Mouse (Mus musculus) c-Kit-positive CD71-positive TER-119-positive erythroid progenitor cells, embryonic 14.5 days (primary cell): Measurements from ENCODE around the gene Kcnn3.

Source experiments
- DNase-seq: peaks from one replicate; pipeline ENCODE4 v3.0.0-alpha.2; 2013; ENCODE audit warnings: low spot score

Gene Kcnn3

DNA sequence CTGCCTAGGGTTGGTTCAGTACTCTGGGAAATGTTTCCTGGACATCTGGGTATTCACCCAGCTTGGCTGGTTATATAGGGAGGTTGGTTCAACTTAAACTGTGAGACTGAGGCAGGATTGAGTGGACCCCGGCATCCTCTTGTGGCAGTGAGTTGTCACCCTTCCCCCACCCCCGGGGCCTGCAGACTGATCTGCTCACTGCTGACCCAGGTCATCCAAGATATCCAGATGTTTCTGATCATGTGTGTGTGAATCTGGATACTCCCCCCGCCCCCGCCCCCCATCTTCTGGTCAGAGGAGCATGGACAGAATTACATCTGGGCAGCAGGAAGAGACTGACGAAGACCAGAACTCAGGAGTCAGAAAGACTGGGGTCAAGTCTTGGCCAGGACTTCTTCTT lies 45.4 kb downstream of the Kcnn3 start:
- DNase-seq, result no peak

DNA sequence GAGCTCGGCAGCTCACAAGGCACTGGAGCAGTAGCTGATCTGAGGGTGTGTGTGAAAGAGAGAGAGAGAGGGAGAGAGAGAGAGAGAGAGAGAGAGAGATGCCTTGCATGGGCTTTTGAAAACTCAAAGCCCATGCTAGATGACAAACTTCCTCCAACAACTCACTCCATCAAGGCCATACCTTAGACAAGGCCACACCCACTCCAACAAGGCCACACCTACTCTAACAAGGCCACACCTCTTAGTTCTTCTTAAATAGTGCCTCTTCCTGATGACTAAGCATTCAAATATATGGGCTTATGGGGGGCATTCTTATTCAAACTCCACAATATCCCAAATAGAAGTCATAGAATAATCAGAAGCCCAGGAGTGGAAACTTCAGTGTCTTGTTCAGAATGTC lies 49.1 kb downstream of the Kcnn3 start:
- DNase-seq, result peak; percentile 35

DNA sequence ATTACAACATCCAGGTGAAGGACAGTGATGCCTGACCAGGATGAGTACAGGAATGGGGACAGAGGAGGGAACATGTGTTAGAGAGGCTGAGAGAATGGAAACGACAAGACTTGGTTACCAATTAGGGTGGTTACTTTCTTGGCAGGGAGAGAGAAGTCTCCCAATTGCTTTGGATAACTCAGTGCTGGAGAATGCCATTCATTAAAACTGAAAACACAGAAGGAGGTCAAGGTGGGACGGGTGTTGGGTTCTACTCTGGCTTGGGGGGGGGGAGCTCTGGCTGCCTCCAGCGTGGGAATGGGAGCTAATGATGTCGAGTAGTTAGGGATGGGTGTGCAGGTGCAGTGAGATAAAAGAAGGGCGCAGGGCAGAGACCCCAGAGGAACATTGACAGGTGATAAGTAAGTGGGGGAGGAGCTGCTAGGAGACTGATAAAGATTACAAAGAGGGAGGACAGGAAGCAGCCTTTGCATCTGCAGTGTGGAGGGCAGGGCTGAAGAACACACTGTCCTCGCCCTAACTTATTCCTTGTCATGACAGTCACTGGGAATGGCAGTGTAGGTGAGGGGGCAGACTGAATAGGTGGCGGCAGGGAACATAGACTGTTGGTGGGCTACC lies 49.9 kb downstream of the Kcnn3 start:
- DNase-seq, result peak; percentile 30

DNA sequence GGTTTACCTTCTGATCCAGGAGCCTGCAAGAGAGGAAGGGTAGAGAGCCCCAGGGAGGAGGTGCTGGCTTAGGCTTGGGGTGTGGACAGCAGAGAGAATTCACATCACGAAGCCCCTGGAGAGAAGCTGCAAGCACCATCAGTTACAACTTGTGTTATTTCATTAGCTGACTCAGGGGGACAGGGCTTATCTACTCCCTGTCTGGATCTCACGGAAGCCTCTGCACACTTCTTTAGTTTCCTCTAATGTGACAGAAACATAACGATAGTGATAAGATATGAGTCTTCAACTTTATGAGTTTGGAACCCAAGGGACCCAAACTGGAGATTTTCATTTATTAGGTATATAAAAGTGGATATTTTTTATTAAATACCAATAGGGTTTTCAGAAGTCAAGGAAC lies 50.4 kb downstream of the Kcnn3 start:
- DNase-seq, result peak; percentile 23

DNA sequence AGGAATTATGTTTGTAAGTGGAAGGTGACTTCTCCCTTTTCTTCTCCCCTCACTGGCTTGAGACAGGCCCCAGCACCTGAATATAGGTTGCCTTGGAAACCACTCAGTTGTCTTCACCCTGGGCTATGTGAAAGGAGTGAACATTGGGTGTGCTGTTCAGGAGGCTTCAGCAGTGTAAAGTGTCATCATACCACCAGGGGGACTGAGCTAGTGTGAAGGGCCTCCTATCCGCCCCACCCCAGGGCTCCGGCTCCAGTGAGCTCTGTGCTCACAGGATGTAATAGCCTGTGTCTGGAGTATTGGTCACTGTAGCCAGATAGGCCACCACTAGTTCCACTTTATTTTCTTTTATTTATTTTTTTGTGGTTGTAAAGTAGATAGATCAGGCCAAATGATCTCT lies 54.3 kb downstream of the Kcnn3 start:
- DNase-seq, result peak; percentile 38

DNA sequence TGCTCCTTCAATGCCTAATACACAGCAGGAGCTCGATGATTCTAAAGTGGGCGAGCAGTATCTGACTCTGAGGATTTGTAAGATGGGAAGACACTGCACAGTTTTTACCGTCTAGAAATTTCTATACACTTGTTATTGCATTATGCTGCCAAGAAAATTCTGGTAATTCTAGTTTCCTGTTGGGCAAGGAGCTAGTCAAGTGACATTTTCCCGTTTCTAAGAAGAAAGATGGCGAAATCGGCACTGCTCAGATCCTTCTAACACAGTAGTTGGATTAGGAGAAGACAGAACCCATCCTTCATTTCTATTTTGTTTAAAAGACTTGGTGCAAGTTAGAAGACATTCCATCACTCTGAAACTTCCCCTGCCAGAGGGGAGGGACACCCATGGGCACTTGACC lies 56.4 kb downstream of the Kcnn3 start:
- DNase-seq, result no peak

DNA sequence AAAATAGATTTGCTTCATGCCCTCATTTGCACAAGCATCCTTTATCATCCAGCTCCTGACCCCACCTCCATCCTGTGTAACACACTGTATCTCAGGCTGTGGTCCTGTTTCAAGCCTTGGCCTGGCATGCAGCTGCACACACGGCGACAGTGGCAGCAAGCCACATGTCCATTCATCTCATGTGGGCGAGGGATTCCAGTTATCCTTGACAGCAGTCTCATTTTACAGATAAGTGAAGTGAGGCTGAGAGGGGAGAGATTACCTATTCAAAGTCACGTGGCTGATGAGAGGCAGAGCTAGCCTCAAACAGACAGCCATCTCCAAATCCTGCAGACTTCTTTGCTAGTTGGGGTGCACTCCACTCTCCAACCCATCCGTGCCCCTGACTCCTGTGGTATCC lies 57.2 kb downstream of the Kcnn3 start:
- peak; percentile 21 for DNase-seq

DNA sequence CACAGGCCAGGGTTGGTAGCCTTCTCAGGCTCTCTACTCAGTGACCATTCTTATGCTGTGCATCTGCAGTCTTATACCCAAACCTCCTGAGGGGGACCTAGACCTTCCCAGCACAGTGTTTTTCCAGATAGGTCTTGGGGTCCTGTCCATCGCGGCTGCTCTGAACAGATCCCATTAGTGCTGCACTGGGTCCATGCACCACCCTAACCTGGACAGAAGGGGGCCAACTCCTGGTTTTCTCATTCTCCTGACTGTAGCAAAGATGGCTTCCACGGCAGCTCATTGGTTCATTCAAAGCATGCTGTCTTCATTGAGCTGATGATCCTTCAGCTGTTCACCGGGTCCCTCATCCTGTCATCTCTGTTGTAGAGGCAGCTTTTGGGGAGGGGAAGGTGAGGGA lies 58.1 kb downstream of the Kcnn3 start:
- DNase-seq, result no peak

DNA sequence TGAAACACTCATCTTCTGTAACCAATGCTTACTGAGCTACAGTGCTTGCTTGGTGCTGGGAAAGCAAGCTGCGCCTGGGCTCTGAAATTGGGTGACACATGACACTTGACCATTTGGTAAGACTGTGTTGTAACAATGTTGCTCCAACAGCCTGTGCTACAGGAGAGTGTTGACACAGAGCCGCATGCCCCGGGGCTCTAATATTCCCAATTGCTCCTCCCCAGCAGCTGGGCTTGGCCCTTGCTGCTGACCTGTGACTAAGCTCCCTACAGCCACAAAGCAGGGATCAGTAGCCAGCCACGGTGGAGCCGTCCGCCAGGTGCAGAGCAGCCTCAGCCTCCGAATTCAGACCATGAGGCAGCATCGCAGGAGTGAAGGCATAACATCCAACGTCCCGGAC lies 58.8 kb downstream of the Kcnn3 start:
- DNase-seq, result no peak

DNA sequence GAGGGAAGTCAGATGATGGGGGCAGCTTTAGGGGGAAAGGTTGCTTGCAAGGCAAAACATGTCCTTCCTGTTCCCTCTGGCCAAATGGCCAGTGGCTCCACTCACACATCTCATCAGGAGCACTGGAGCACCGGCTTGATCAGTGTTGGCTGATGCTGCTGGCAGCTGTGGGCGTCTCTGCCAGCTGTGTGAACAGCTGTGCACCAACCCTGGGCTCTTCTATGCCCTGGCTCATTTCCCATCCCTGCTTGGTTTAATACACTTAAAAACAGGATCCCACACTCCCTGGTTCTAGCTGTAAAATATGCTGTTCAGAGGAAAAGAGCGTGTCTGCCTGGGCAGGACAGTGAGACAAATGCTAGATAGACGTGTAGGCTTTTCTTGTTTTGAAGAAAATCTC lies 64.3 kb downstream of the Kcnn3 start:
- no peak for DNase-seq

DNA sequence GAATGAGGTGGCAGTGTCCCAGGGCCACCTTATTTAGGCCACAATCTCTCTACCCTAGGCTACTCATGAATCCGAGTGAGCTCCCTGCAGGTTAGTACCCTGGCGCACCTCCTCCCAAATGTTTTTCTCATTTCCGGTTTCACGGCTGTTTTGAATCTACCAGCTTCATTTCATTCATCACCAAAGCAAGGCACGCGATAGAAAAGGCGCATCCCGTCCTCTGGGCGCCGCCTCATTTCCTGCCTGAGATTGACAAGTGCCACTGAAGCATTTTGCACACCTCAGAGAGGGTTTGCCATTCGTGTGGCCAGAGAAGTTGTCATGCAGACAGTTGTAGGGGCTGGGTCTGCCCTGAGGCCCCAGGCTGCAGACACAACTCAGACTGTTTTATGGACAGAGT lies 68.5 kb downstream of the Kcnn3 start:
- DNase-seq, result no peak

DNA sequence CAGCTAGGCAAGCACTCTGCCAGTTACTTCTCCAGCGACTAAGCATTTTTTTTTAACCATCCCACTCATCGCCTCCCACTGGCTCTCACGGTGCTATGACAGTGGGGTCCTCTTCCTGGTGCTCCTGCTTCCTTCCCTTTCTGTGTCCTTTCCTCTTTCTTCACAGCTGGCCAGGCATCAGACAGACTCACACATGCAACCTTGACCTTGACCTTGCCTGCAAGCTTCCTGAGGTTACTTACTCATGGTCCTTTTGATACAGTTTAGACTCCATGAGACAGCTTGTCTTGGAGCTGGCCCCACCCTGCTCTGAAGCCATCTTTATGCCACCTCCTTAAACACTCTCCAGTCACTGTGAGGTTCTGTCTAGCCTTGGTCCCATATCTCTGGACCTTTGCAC lies 69.4 kb downstream of the Kcnn3 start:
- DNase-seq, result no peak

DNA sequence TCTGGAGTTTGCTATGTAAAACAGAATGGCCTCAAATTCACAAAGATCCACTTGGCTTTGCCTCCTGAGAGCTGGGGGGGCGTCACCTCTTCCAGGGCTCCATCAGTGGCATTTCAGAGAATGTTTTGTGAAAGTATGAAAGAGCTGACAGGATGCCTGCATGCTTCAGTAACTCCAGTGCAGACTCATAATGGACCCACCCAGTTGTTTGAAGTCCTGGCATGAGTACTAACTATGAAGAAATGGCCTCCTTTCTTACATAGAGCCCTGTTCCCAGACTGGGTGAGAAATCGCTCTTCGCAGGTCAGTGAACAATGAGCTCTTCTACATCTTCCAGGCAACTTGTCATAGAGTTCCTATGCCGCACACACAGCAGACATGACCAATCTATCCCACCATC lies 70.4 kb downstream of the Kcnn3 start:
- no peak for DNase-seq

DNA sequence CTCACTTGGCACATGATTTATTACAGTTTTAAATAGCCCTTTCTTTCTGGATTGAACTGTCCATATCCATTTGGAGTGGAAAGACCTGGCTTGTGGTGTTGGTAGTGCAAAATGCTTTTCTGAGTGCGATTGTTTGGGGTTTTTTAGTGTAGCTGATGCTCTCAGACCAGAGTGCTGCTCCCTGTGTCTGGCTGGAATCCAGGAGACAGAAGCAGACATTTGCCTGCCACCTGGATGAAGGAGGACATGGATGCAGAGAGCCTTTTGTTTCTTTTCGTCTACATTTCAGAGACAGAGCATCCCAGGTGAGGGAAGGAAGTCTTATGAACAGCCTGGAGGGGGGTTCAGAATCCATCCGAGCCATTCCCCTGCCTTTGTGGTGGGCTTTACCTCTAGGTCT lies 71.5 kb downstream of the Kcnn3 start:
- DNase-seq, result no peak

DNA sequence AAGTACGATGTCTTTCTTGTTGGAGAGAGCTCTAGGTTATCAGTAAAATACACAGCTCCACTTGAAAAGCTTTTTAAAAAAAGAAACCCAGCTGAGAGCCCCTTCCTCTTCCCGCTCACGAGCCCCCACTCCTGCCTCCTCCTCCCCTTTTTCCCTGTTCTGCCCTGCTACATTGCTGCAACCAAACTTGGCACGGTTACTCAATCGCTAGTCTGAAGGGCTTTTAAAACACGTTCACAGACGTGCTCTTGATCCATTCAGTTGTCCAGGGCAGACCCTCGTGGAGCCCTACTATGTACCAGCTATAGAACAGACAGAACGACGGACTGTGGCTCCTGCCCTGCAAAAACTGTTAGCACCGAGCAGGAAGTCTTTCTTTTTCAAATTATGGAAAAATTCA lies 72.8 kb downstream of the Kcnn3 start:
- no peak for DNase-seq

DNA sequence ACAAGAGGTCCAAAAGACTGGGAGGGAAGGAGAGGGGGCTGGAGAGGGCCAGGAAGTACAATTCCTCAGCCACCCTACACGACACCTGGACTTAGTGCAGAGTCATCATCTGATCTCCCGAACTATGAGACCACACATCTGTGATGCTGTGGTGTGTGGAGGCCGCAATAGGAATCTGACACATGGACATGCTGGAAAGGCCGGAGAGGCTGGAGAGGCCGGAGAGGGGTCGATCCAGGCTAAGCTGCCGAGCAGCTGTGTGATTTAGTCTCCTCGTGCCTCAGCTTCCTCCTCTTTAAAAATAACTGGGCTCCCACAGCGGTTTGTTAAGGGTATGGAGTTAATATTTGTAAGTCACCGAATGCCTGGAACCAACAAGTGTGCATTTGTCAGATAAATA lies 73.6 kb downstream of the Kcnn3 start:
- DNase-seq, result no peak

DNA sequence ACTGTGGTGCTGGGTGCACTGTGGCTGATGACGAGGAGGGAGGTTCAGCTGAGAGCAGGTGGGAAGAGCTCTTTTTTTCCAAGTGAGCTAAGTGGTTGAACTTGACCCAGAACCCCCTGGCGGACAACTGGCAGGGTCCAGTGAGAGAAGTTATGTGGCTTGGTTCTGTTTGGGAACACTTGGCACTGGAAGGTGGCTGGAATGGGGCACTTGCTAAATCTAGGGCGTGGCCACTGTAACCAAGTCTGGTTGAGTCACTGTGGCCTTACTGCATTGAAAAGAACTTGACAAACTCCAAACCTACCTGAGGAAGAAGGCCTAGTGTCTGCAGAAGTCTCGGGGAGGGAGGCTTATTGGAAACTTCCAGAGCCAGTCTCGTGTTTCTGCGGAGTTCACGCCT lies 78.4 kb downstream of the Kcnn3 start:
- no peak for DNase-seq

DNA sequence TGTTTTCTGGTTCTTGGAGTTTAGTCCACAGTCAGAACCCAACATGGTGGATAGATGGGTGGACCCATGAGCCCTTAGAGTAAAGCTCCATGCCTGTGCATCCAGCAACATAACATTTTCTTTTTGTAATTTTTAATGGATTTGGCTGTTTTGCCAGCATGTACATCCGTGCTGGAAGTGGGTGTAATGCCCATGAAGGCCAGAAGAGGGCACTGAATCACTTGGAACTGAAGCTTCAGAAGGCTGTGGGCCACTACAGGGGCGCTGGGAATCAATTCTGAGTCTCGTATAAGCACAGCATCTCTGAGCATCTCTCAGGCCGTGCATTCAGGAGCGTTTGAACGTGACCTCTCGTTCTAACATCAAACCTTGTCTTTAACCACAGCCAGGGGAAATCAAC lies 79.0 kb downstream of the Kcnn3 start:
- DNase-seq, result no peak

DNA sequence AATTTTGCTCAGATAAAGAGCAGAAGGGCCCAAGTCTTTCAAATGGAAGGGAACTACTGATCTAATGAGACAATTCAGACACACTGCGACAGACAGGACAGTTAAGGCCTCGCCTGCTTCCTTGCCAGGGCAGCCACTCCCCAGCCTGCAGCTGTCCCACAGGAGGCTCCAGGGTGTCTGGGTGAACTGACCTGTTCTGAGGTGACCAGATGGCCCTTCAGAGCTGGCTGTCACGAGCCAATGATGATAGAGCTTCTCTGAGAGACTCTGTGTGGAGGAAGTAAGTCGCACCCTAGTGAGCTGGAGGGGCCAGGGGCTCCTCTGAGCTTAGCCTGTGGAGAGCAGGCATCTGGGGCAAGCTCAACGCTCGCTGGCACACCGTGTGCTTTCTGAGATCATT lies 81.1 kb downstream of the Kcnn3 start:
- DNase-seq, result no peak

DNA sequence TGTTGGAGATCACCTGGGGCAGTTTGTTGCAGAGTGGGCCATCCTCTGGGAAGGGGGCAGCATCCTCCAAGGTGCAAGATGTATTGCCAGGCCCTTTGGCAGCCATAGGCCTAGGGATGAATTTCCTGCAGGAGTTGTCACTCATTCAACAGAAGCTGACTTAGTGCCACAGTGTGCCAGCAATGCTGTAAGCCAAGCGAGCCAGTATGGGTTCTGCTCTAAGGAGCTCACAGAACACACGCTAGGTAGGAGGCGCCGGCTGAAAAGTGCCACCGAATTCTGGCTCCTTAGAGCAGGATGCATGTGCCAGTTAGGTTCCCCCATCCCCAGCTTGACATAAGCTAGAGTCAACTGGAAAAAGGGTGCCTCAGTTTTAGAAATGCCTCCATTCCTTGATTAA lies 83.3 kb downstream of the Kcnn3 start:
- no peak for DNase-seq

DNA sequence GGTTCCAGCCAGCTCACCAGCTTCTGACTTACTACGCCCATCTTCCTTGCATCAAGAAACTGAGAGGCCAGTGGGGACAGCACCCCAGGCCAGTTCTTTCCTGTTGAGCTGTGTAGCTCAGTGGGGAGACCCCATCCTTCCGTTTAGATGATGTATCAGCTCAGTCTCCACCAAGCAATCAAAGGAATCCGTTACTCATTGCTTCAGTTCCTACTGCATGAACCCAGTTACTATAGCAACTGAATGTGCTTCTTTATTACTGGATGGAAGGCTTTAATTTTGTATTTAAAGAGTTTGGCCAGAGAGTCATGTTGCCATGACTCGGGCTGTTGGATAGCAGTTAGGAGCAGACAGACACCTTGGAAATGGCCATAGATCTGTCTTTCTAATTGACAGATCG lies 85.3 kb downstream of the Kcnn3 start:
- no peak for DNase-seq

DNA sequence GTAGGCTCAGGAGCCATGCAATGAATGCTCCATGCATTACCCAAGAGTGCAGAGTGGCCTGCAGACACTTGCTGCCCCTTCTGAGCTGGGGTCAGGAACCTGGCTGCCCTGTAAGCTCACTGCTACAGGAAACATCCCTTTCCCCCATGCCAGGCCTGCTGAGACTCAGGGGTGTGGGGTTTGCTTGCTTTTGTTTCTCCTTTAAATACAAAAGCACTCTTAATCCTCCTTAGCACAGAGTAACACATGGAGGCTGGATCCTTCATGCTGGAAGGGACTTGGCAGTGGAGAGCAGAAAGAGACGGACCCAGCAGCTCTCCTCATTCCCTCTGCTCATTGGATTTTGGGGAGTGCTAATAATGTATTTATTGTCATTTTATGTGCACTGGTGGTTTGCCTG lies 87.4 kb downstream of the Kcnn3 start:
- DNase-seq, result no peak

DNA sequence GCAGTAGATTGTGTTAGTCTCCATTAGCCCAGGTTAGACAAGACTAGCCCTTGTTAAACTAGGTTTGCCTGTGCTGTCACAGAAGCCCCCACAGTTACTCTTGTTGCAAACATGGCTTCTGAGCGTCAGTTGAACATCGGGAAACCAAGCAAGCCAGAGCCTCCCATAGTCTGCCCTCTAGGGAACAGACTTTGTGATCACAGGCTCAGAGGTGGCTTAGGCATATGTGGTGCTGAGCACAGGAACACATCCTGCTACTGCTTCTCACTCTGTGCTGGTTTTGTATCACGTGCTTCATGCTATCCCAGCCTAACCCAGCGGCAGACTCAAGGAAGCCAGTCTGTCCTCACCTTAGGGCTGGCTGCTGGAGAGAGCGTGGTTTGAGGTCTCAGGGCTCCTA lies 92.1 kb downstream of the Kcnn3 start:
- no peak for DNase-seq

DNA sequence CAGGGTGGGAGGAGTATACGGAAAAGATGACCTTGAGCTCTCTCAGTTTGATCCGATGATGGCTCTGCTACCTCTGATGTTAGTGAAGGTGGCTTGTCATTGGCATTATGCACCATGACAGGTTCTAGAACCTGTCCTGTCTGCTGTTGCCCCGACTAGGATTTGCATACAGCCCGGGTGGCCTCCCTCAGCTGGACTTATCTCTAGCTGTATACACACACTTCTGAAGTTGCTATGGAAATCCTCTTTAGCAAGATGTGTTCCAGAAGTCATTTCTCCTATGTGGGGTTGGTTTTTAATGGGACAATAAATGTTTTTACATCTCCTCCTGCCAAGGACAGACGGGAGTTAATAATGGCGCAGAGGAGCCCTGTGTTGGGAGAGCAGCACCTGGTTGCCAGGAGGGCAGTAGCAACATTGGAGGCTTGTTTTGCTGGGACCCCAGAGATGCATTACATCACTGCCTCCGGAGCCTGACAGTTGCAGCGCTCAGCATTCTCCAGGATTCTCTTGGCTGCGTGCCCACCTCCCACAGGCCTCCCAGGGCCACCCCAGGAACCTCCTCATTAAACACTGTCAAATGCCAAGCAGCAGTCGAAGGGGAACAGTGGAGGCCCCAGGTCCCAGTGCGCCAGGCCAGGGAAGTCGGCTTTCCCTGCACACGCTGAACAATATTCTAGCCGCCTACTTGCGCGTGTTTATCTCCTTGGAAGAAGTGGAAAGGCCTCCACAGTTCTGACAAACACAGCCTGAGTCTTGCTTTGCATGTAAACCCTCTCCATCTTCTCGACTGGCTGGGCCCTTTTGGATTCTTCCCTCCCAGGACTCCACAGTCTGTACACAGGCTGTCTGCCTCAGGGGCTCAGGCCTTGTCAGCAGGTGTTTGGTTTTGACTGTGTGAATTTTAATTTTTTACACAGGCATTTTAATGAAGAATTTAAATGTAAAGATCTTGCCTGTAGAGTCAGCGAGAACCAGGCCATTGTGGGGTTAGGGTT lies 93.9 kb downstream of the Kcnn3 start:
- DNase-seq, result no peak
